Mouse (Mus musculus): Measurements from ENCODE around the gene Pkd1l2. TPM values are rescaled to one million over a fixed set of nuclear protein-coding genes. Genes with fewer than 3 reads are reported as not detected.

The Pkd1l2 gene
- polyA plus RNA-seq, 1 experiment from 2014 or later, result not detected

DNA sequence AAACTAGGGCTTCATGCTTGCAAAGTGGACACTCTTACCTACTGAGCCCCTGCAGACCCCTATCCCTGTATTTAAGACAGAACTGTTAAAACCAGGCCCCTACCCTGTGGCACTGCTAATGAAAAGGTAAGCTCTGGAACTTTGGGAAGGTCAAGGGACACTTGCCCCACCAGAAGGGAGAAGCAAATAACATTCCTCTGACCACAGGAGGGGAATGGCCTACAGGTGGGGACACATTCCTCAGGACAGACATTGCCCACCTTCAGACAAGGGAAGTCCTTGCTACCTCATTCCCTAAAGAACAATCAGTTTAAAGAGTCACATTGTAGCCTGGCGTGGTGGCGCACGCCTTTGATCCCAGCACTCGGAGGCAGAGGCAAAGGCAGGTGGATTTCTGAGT, 64.4 kb downstream of the Pkd1l2 start:
- WGBS, result 91% methylated on average over 4 of the region's 4 CpGs

DNA sequence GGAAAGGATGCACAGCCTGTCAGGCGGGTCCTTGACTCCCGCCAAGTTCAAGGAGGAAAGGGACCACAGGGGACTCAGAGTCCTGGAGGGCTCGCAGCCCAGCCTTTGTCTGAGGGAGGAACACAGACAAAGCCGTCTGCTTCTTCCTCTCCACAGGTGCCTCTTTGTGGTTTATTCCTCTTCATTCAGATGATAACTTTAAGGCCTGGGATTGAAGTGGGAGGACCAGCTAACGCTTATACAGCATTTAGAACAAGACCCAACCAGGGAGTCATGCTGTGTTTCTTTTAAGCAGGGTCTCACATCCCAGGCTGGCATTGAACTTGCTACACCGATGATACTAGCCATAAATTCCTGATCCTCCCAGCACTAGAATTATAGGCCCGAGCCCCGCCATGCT, 65.2 kb downstream of the Pkd1l2 start:
- 30% methylated on average over 8 of the region's 8 CpGs for WGBS
- Histone ChIP-seq H3K4me3 (no peak overlapping the region), H3K27ac (no peak overlapping the region), H3K4me1 (replicated peaks) (peaks cover 3% of the 10 kb centered on the region; the same call in 1 of the 2 replicates), H3K36me3 (no peaks in the 10 kb centered on the region), H3K27me3 (ENCODE audit: insufficient read depth, poor library complexity, severe bottlenecking) (peaks cover 27% of the 10 kb centered on the region; the same call in 1 of the 2 replicates), H3K9me3 (no peaks in the 10 kb centered on the region)
- DNase-seq (ENCODE audit: low spot score), result no peak

More for the DNA sequence above, 64.4 kb downstream of the Pkd1l2 start:
- no peaks in the 10 kb centered on the region for H3K36me3 ChIP-seq
- H3K27me3 ChIP-seq (ENCODE audit: insufficient read depth, poor library complexity, severe bottlenecking), result peaks cover 27% of the 10 kb centered on the region; the same call in 1 of the 2 replicates
- peaks cover 6% of the 10 kb centered on the region; the same call in 1 of the 2 replicates for H3K4me1 ChIP-seq (replicated peaks)
- DNase-seq (ENCODE audit: low spot score), result no peak
- H3K27ac ChIP-seq, result no peak overlapping the region
- H3K9me3 ChIP-seq, result no peaks in the 10 kb centered on the region
- no peak overlapping the region for H3K4me3 ChIP-seq

DNA sequence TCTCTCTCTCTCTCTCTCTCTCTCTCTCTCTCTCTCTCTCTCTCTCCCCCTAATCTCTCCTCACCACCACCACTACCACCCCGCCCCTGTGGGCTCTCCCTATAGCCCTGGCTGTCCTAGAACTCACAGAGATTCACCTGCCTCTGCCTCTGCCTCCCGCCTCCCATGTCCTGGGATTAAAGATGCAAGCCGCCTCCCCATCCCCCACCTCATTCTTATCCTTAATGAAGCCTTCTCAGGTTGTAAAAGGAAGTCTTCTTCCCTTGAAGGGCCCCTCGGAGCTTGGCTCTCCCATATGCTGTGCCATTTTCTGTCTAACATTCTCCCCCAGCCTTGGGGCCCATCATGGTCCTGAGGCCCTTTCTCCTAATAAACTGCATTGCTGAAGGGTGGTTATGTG, 66.6 kb downstream of the Pkd1l2 start:
- H3K9me3 ChIP-seq, result no peaks in the 10 kb centered on the region
- no peak for DNase-seq (ENCODE audit: low spot score)
- 62% methylated on average over 4 of the region's 4 CpGs for WGBS
- H3K4me3 ChIP-seq, result no peak overlapping the region
- no peak overlapping the region for H3K27ac ChIP-seq
- peaks cover 27% of the 10 kb centered on the region; the same call in 1 of the 2 replicates for H3K27me3 ChIP-seq (ENCODE audit: insufficient read depth, poor library complexity, severe bottlenecking)
- peaks cover 3% of the 10 kb centered on the region; the same call in 1 of the 2 replicates for H3K4me1 ChIP-seq (replicated peaks)
- no peaks in the 10 kb centered on the region for H3K36me3 ChIP-seq

DNA sequence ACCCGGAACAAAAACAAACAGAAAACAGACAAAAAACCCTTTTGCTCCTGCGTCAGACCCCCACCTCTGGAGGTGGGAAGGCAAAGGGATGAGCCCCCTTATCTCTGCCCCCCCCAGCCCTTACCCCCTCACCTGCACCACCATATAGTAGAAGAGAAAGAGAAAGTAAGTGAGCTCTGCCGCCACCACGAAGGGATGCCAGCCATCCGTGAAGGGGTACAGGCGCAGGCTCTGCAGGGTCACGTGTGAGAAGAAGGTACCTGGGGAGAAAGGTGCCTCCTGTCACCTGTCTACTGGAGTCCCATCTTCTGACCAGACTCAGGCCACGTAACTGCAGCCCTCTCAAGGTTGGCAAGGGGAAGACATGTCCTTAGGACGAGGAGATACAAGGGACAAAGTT, 70.9 kb downstream of the Pkd1l2 start:
- peaks cover 11% of the 10 kb centered on the region; the same call in 1 of the 2 replicates for H3K27me3 ChIP-seq (ENCODE audit: insufficient read depth, poor library complexity, severe bottlenecking)
- no peak overlapping the region for H3K4me3 ChIP-seq
- H3K36me3 ChIP-seq, result no peaks in the 10 kb centered on the region
- 0 out of 2 replicates have a peak, but pooled peaks cover 3% of the 10 kb centered on the region for H3K9me3 ChIP-seq
- no peak for DNase-seq (ENCODE audit: low spot score)
- 85% methylated on average over 9 of the region's 9 CpGs for WGBS
- no peak overlapping the region for H3K27ac ChIP-seq
- no peaks in the 10 kb centered on the region for H3K4me1 ChIP-seq (replicated peaks)

DNA sequence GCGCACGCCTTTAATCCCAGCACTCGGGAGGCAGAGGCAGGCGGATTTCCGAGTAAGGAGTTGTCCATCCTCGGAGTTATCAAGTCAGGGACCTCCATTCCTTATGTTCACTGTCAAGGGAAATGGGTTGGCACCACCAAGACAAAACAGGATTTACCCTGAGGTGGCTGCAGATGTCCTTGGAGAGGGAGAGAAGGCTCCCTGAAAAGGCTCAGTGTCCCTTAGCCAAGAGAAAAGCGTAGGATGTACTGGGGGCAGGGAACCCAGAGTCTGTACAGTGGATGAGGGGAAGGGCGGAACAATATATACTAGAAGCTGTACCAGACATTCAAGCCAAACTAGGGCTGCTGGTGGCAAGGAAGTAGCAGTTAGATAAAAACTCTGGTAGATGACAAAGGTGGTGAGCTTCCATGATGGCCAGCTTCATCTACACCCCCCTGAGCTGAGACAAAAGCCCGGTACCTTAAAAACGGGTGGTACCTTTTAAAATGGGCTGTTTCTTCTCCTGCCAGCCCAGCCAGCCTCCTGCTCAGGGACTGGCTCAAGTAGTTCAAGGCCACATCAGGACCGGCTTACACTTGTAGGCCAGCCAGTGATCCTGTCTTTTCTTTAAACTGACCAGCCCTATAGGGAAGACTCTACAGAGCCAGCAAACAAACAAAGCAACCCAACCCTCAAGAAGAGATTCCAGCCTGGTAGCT, 88.1 kb downstream of the Pkd1l2 start:
- Histone ChIP-seq H3K4me1 (replicated peaks) (peaks cover 22% of the 10 kb centered on the region), H3K9me3 (no peaks in the 10 kb centered on the region), H3K36me3 (peaks cover 7% of the 10 kb centered on the region; the same call in 1 of the 2 replicates), H3K27me3 (ENCODE audit: insufficient read depth, poor library complexity, severe bottlenecking) (no peaks in the 10 kb centered on the region; the same call in 1 of the 2 replicates), H3K27ac (peak overlapping the region; percentile 89), H3K4me3 (peak overlapping the region; percentile 74)
- 63% methylated on average over 11 of the region's 11 CpGs for WGBS
- no peak for DNase-seq (ENCODE audit: low spot score)

DNA sequence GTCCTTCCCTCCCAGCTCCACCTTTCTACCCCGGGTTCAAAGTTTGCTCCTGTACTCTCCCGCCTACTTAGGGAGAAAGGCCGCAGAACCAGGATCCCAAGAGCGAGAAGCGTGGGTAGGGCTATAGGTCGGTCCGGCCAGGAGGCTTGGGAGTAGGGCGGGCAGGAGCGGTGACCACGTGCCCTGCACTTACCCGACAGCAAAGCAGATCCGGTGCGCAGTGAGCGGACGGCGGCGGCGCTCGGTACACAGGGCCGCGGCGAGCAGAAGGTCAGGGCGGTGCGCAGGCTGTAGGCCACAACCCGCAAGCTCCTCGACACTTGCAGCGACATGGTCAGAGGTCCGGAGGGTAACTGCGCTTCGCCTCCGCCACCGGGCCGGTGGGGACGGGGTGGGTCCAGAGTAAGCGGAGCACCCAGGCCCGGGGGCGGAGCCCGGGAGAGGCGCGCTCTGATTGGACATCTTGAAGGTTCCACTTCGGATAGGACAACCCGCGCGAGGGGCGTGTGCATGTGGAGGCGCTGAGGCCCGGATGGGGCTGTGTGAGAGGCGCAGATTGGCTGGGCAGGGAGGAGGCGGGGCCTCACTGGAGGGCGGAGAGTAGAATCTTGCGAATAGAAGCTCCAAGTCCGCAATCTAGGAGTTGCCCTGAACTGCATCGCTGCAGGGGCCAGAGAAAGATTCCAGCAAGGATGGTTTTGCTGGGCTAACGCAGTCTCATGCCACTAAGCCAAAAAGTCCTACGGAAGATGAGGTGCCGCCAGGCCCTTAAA, 89.0 kb downstream of the Pkd1l2 start, which contains the start of gene Gcsh:
Gcsh (minus strand) TSS at position 443 of the 773 bp plus-strand sequence.
- Histone ChIP-seq H3K4me1 (replicated peaks) (peaks cover 22% of the 10 kb centered on the region), H3K9me3 (no peaks in the 10 kb centered on the region), H3K27ac (peak within 1 kb of the TSS; percentile 89), H3K4me3 (peak within 1 kb of the TSS; percentile 74), H3K27me3 (ENCODE audit: insufficient read depth, poor library complexity, severe bottlenecking) (no peaks in the 10 kb centered on the region; the same call in 1 of the 2 replicates), H3K36me3 (peaks cover 12% of the 10 kb centered on the region)
- peak; percentile 100 for DNase-seq (ENCODE audit: low spot score)
- WGBS, result under 1% methylated on average over 56 of the region's 56 CpGs

DNA sequence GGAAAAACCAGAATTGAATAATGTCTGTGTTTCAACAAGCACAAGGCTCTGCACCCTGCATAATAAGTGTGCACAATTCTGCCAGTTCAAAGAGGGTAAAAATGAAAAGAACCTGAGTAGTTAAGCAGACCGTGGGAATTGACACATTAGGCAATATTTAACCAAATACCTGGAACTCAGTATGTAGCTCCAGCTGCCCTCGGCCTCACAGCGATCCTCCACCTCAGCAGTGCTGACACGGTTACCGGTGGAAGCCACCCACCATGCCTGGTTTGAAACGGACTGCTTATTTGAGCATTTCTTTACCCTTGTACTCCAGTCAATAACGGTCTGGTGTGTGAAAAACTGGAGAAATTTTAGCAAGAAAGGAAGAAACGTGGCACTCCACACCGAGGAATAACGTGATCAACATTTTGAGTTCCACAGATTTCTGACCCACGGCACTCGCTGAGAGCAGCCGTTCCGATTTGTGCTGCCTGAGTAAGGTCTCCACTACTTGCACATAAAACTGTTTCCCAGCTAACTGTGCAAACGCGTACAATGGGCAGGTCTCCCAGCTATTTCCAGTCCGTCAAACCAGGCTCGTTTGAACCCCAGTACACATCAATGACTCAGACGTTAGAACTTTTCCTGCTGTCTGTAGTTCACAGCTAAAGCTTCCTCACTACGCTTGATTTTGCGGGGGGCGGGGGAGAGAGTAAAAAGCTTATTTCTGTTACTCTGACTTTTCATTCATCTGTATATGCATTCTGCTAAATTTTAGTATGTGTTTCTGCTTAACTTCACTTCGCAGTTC, 89.9 kb downstream of the Pkd1l2 start:
- peak; percentile 28 for DNase-seq (ENCODE audit: low spot score)
- Histone ChIP-seq H3K27me3 (ENCODE audit: insufficient read depth, poor library complexity, severe bottlenecking) (no peaks in the 10 kb centered on the region; the same call in 1 of the 2 replicates), H3K36me3 (peaks cover 21% of the 10 kb centered on the region), H3K9me3 (no peaks in the 10 kb centered on the region), H3K27ac (peak overlapping the region; percentile 89), H3K4me3 (peak overlapping the region; percentile 74), H3K4me1 (replicated peaks) (peaks cover 22% of the 10 kb centered on the region)
- 17% methylated on average over 23 of the region's 23 CpGs for WGBS

DNA sequence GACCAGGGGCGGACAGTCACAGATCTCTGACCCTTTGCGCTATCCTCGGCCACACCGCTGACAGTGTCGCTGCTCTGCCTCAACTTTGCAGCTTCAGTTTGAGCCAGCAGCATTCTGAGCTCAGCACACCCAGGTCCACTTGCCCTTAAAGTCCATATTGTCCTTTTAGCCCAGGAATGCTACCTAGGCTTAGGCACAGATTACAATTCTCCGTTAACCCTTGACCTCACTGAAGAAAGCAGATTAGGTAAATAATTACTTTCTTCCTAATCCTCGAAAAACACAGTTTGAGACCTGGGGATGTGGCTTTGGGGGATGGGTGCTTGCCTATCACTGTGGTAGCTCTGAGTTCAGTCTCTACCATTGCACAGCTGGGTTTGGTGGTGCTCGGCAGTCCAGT, 91.0 kb downstream of the Pkd1l2 start:
- peaks cover 32% of the 10 kb centered on the region for H3K36me3 ChIP-seq
- H3K4me3 ChIP-seq, result no peak overlapping the region
- H3K27me3 ChIP-seq (ENCODE audit: insufficient read depth, poor library complexity, severe bottlenecking), result no peaks in the 10 kb centered on the region; the same call in 1 of the 2 replicates
- 92% methylated on average over 8 of the region's 8 CpGs for WGBS
- no peak overlapping the region for H3K27ac ChIP-seq
- DNase-seq (ENCODE audit: low spot score), result no peak
- H3K4me1 ChIP-seq (replicated peaks), result peaks cover 22% of the 10 kb centered on the region
- no peaks in the 10 kb centered on the region for H3K9me3 ChIP-seq

DNA sequence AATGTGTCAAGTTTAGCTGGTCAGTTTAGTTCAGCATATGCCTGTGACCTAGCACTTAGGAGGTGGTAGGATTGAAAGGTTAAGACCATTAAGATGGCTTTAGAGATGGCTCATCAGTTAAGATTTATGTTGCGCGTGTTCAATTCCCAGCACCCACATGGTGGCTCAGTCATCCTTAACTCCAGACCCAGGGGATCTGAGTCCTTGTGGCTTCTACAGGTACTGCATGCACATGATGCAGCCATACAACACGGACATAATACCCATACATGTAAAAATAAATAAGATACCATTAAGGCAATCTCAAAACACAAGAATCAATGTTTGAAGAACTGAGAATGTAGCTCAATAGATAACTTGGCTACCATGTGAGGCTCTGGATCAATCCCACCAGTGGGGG, 92.4 kb downstream of the Pkd1l2 start:
- DNase-seq (ENCODE audit: low spot score), result no peak
- H3K36me3 ChIP-seq, result peaks cover 45% of the 10 kb centered on the region
- no peak overlapping the region for H3K27ac ChIP-seq
- WGBS, result 95% methylated on average over 3 of the region's 3 CpGs
- H3K4me3 ChIP-seq, result no peak overlapping the region
- H3K27me3 ChIP-seq (ENCODE audit: insufficient read depth, poor library complexity, severe bottlenecking), result no peaks in the 10 kb centered on the region
- peaks cover 22% of the 10 kb centered on the region for H3K4me1 ChIP-seq (replicated peaks)
- no peaks in the 10 kb centered on the region for H3K9me3 ChIP-seq

DNA sequence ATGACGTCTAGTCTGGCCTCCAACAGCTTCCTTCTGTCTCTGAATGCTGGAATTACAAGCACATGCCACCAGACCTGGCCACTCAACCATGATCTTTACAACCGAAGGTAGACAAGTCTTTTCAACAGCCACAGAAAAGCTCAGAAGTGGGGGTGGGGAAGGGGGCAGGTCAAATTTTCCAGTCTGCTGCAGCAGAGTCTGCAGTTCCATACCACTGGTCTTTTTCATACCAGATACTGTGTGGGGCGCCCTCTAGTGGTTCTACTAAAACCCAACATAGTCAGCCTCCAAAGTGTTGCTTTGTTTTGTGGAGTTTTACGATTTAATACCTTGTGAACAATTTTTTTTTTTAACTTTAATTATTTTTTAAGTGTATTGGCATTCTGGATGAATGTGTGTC, 102.1 kb downstream of the Pkd1l2 start:
- Histone ChIP-seq H3K36me3 (peaks cover 35% of the 10 kb centered on the region), H3K9me3 (no peaks in the 10 kb centered on the region), H3K27ac (no peak overlapping the region), H3K4me1 (replicated peaks) (peaks cover 25% of the 10 kb centered on the region), H3K4me3 (no peak overlapping the region), H3K27me3 (ENCODE audit: insufficient read depth, poor library complexity, severe bottlenecking) (no peaks in the 10 kb centered on the region)
- peak; percentile 68 for DNase-seq (ENCODE audit: low spot score)
- 16% methylated on average over 4 of the region's 4 CpGs for WGBS

DNA sequence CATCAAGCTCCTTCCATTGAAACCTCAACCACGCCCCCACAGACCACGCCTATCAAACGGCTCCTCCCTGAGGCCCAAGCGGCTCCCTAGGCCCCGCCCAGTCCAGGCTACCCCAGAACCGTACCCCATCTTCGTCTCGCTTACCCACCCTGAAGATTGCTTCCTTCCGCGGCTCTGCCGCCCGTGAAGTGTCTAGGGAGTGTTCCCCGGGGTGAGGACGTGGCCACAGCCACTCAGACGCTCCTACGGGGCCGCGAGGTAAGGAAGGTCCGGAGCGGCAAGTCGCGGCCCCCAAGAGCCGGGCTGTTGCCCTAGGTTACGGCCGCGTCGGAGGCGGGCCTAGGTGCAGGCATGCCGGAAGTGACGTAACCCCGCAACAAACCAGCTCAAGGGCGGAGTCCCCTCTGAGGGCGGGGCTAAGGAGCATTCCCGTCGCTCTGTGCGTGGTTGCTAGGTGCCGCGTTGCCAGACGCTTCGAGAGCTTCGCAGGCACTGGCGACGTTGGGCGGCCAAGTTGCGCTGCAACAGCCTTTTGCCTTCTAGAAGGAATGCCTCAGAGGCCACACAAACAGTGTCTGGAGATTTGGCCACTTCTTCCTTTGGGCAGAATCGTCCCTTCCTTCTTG, 103.5 kb downstream of the Pkd1l2 start, which contains the start of gene 1700030J22Rik:
1700030J22Rik (minus strand) TSS at position 329 of the 626 bp plus-strand sequence.
- Histone ChIP-seq H3K4me1 (replicated peaks) (peaks cover 25% of the 10 kb centered on the region), H3K4me3 (peak within 1 kb of the TSS; percentile 85), H3K9me3 (no peaks in the 10 kb centered on the region), H3K36me3 (peaks cover 22% of the 10 kb centered on the region), H3K27me3 (ENCODE audit: insufficient read depth, poor library complexity, severe bottlenecking) (no peaks in the 10 kb centered on the region), H3K27ac (peak within 1 kb of the TSS; percentile 85)
- under 1% methylated on average over 46 of the region's 46 CpGs for WGBS
- peak; percentile 99 for DNase-seq (ENCODE audit: low spot score)

DNA sequence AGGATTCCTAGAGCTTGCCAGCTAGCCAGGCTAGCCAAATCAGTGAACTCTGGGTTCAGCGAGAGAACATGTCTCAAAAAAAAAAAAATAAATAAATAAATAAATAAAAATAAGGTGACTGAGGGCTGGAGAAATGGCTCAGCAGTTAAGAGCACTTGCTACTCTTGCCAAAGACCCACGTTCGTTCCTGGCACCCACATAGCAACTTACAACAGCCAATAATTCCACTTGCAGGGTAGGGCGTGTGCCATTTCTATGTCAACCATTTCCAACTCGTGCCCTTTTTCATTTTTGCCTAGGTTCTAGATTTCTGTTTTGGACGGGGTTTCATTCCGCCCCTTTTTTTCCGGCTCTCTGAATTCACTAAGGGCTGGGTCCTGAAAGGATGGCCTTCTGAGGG, 104.2 kb downstream of the Pkd1l2 start:
- H3K4me3 ChIP-seq, result peak overlapping the region; percentile 85
- peaks cover 25% of the 10 kb centered on the region for H3K4me1 ChIP-seq (replicated peaks)
- no peak for DNase-seq (ENCODE audit: low spot score)
- peak overlapping the region; percentile 85 for H3K27ac ChIP-seq
- H3K36me3 ChIP-seq, result peaks cover 15% of the 10 kb centered on the region
- no peaks in the 10 kb centered on the region for H3K27me3 ChIP-seq (ENCODE audit: insufficient read depth, poor library complexity, severe bottlenecking)
- WGBS, result 42% methylated on average over 8 of the region's 8 CpGs
- no peaks in the 10 kb centered on the region for H3K9me3 ChIP-seq
